In the genomic region with DNA sequence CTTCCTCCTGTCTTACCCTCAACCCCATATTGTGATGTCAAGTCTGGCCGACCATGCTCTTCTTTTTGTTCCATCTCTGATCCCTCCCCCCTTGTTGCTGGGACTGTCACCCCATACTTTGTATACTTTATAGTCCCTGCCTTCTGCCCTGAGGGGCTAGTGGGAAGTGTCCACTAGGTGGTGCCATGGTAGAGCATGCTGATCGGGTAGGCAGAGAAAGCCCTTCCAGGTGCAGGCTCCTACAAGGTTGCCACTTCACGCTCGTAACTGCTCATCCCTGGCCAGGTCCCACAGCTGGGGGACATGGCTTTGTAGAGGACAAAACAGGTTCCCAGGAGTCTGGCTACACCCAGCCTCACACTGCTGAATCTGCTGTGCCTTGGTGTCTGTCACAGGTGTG, we compare ENCODE assay signal across 9 mouse cellular contexts. TPM values are rescaled to one million over a fixed set of nuclear protein-coding genes. Genes with fewer than 3 reads are reported as not detected.
A peak's percentile ranks its signal among the peaks of the same experiment; 100 is the strongest.
DNase-seq lines count a peak whose midpoint lies in the region; ATAC-seq lines count a peak whose summit lies in the region.
"Had no signal": no experiment of that assay in that cellular context is flagged by ENCODE, and none has a peak within 500 bp of the region (broad histone marks: within the 10 kb centered on the region; RNA-seq: fewer than 3 reads in every experiment).

No protein-coding gene starts in this region.

- ATAC-seq in heart, embryonic 16.5 days (replicated peaks; ENCODE audit: extremely low read depth, insufficient read depth, low FRiP score): no peak; the same call in 1 of the 2 replicates
- ATAC-seq in monocyte, adult 5-6 weeks (replicated peaks; ENCODE audit: insufficient number of reproducible peaks, low FRiP score, low TSS enrichment, poor library complexity, severe bottlenecking): no peak

- H3K4me2 ChIP-seq in heart, embryonic 16.5 days (ENCODE audit: low read depth, low read length): no peak overlapping the region
- H3K4me2 ChIP-seq: neural tube, embryonic 12.5 days had no signal

- H3K9ac ChIP-seq in heart, embryonic 16.5 days (ENCODE audit: low read length): 0 out of 2 replicates have a peak overlapping the region, but pooled peaks have one; percentile 5
- H3K9ac ChIP-seq: neural tube, embryonic 12.5 days had no signal

- H3K36me3 ChIP-seq in heart, embryonic 16.5 days (ENCODE audit: control insufficient read depth, insufficient read depth): no peaks in the 10 kb centered on the region
- H3K36me3 ChIP-seq: neural tube, embryonic 12.5 days had no signal

- peaks cover 18% of the 10 kb centered on the region for H3K4me1 ChIP-seq in heart, embryonic 16.5 days (ENCODE audit: control insufficient read depth, insufficient read depth, low read length)

- H3K27me3 ChIP-seq in heart, embryonic 16.5 days (ENCODE audit: control insufficient read depth, insufficient read depth, low read length): no peaks in the 10 kb centered on the region
- H3K27me3 ChIP-seq: neural tube, embryonic 12.5 days had no signal

- DNase-seq in heart, postnatal 25 days (ENCODE audit: low spot score): no peak
- DNase-seq in 416B (ENCODE audit: low read depth) (peak; percentile 8), ZHBTc4 (ENCODE audit: low read depth, low spot score) (peak; percentile 33)
- peak; percentile 49 to 52 for DNase-seq in kidney, postnatal 4 days
- DNase-seq in left cerebral cortex, postnatal 36 days (ENCODE audit: low spot score in 2 of 2): no peak
- DNase-seq in gastrocnemius, adult 8-10 months (ENCODE audit: low spot score in 2 of 2): no peak

- H3K27ac ChIP-seq in heart, embryonic 16.5 days (ENCODE audit: low read length): no peak overlapping the region
- H3K27ac ChIP-seq: neural tube, embryonic 12.5 days had no signal

- 50% methylated on average over 4 of the region's 4 CpGs for WGBS in heart, embryonic 16.5 days

- H3K4me3 ChIP-seq in heart, embryonic 16.5 days (ENCODE audit: low read length): no peak overlapping the region
- H3K4me3 ChIP-seq: neural tube, embryonic 12.5 days had no signal

- intact Hi-C loops in heart, postnatal 25 days (cut with DNase I): no loop called here
- intact Hi-C loops in left cerebral cortex, postnatal 36 days (cut with DNase I): loop anchor here (5.0 kb wide), 1 partner anchor 143 kb away; no protein-coding TSS in a partner anchor

- no peaks in the 10 kb centered on the region for H3K9me3 ChIP-seq in heart, embryonic 16.5 days (replicated peaks; ENCODE audit: control insufficient read depth, low read length)
- H3K9me3 ChIP-seq: neural tube, embryonic 12.5 days had no signal

RNA-seq across cellular contexts. Expression of a gene that starts 29.5 kb away (rescaled TPM):
- polyA plus RNA-seq in heart, embryonic 16.5 days (2015; fragmentation: Nextera tagmentation; extraction: Ambion mirVana): 71.2 and 73.7 TPM in 2 replicates
- total RNA-seq in heart, postnatal 25 days (2021): 10 to 100 TPM; 50.0 to 58.3 TPM
- under 0.01 to 0.10 TPM in 2 of 3 replicates, not detected in the other for total RNA-seq in monocyte, adult 5-6 weeks (2017)
- 1 to 10 TPM; 7.0 to 8.9 TPM for total RNA-seq in left cerebral cortex, postnatal 36 days (2021)
- 1 to 10 TPM; 5.5 to 9.9 (median 7.8) TPM for total RNA-seq in gastrocnemius, adult 8-10 months (2022)

Comparison
In these comparisons a context has a peak if more than half of its experiments do, and no peak if none do; other contexts are left out.
1. DNase-seq: peak in 416B (single experiment), ZHBTc4 (single experiment) and kidney, postnatal 4 days (2 of 2); none in heart, postnatal 25 days (single experiment), left cerebral cortex, postnatal 36 days (0 of 2) and gastrocnemius, adult 8-10 months (0 of 2).
2. RNA of a gene that starts 29.5 kb away (total RNA-seq): 50.0 to 58.3 TPM in heart, postnatal 25 days; 7.0 to 8.9 TPM in left cerebral cortex, postnatal 36 days, 5.5 to 9.9 TPM in gastrocnemius, adult 8-10 months and under 0.01 to 0.10 TPM in monocyte, adult 5-6 weeks; every median in the first group is over 4 times any median in the second.